In genomic region chr4:63459141-63459789, GRCm38 (mm10) we compare ENCODE assay signal across 9 mouse cellular contexts. TPM values are rescaled to one million over a fixed set of nuclear protein-coding genes. Genes with fewer than 3 reads are reported as not detected.
DNase-seq lines count a peak whose midpoint lies in the region; ATAC-seq lines count a peak whose summit lies in the region.
"Had no signal": no experiment of that assay in that cellular context is flagged by ENCODE, and none has a peak within 500 bp of the region (broad histone marks: within the 10 kb centered on the region; RNA-seq: fewer than 3 reads in every experiment).

No protein-coding gene starts in this region.

- no peak overlapping the region for H3K4me2 ChIP-seq in lung, embryonic 16.5 days (ENCODE audit: low read depth, low read length)
- peak overlapping the region; percentile 25 for H3K4me2 ChIP-seq in embryonic facial prominence, embryonic 14.5 days (ENCODE audit: low read depth, low read length)
- H3K4me2 ChIP-seq in liver, embryonic 12.5 days: no peak overlapping the region

- no peaks in the 10 kb centered on the region for H3K36me3 ChIP-seq in lung, embryonic 16.5 days (ENCODE audit: control insufficient read depth, insufficient read depth, low read length)
- no peaks in the 10 kb centered on the region for H3K36me3 ChIP-seq in embryonic facial prominence, embryonic 14.5 days (ENCODE audit: control insufficient read depth, insufficient read depth, low read length)
- no peaks in the 10 kb centered on the region for H3K36me3 ChIP-seq in liver, embryonic 12.5 days

- peaks cover 7% of the 10 kb centered on the region for H3K4me1 ChIP-seq in lung, embryonic 16.5 days (replicated peaks; ENCODE audit: control insufficient read depth, insufficient read depth, low read length)
- peaks cover 13% of the 10 kb centered on the region for H3K4me1 ChIP-seq in embryonic facial prominence, embryonic 14.5 days (ENCODE audit: control insufficient read depth, insufficient read depth, low read length)
- H3K4me1 ChIP-seq in liver, embryonic 12.5 days: no peaks in the 10 kb centered on the region

- no peak for DNase-seq in lung, postnatal 25 days (ENCODE audit: low spot score)
- DNase-seq in embryonic facial prominence, embryonic 14.5 days (ENCODE audit: low spot score): peak; percentile 50
- DNase-seq in layer of hippocampus, postnatal 10 days (ENCODE audit: low spot score in 2 of 2): peak; percentile 36 to 55
- DNase-seq in retina, embryonic 14.5 days (ENCODE audit: low spot score): peak; percentile 55
- DNase-seq in gastrocnemius, adult 18-20 months (ENCODE audit: low spot score): no peak

- ATAC-seq in lung, embryonic 16.5 days (ENCODE audit: low read depth): peak; percentile 64
- peak; percentile 50 for ATAC-seq in embryonic facial prominence, embryonic 14.5 days (ENCODE audit: low read depth)
- ATAC-seq in megakaryocyte-erythroid progenitor cell, adult 5-6 weeks (replicated peaks; ENCODE audit: low FRiP score, low TSS enrichment, poor library complexity, severe bottlenecking): no peak
- ATAC-seq in liver, embryonic 12.5 days: no peak
- ATAC-seq: Patski had no signal

- no peak overlapping the region for H3K27ac ChIP-seq in lung, embryonic 16.5 days (ENCODE audit: low read length)
- H3K27ac ChIP-seq in embryonic facial prominence, embryonic 14.5 days (replicated peaks; ENCODE audit: low read depth, low read length): 0 out of 2 replicates have a peak overlapping the region, but pooled peaks have one; percentile 22
- H3K27ac ChIP-seq in liver, embryonic 12.5 days: no peak overlapping the region

- no peak overlapping the region for H3K9ac ChIP-seq in lung, embryonic 16.5 days (ENCODE audit: low read length)
- H3K9ac ChIP-seq in embryonic facial prominence, embryonic 14.5 days (ENCODE audit: low read depth, low read length): peak overlapping the region; percentile 34; the same call in 1 of the 2 replicates
- H3K9ac ChIP-seq in liver, embryonic 12.5 days: no peak overlapping the region

- H3K27me3 ChIP-seq in lung, embryonic 16.5 days (ENCODE audit: control insufficient read depth, insufficient read depth, low read depth, low read length): no peaks in the 10 kb centered on the region
- no peaks in the 10 kb centered on the region for H3K27me3 ChIP-seq in embryonic facial prominence, embryonic 14.5 days (replicated peaks; ENCODE audit: control insufficient read depth, insufficient read depth, low read length)
- 0 out of 2 replicates have a peak, but pooled peaks cover 5% of the 10 kb centered on the region for H3K27me3 ChIP-seq in liver, embryonic 12.5 days (replicated peaks)
- H3K27me3 ChIP-seq: Patski had no signal

- WGBS in lung, embryonic 16.5 days: 39% methylated on average over 16 of the region's 16 CpGs
- 16% methylated on average over 16 of the region's 16 CpGs for WGBS in embryonic facial prominence, embryonic 14.5 days
- whole genome bisulfite sequencing in liver, embryonic 12.5 days (ENCODE audit: insufficient replicate concordance): 48% methylated on average over 16 of the region's 16 CpGs

- H3K4me3 ChIP-seq in lung, embryonic 16.5 days (ENCODE audit: low read length): no peak overlapping the region
- no peak overlapping the region for H3K4me3 ChIP-seq in embryonic facial prominence, embryonic 14.5 days (ENCODE audit: low read depth, low read length)
- H3K4me3 ChIP-seq in liver, embryonic 12.5 days: no peak overlapping the region

- H3K9me3 ChIP-seq in lung, embryonic 16.5 days (ENCODE audit: control insufficient read depth, low read length): no peaks in the 10 kb centered on the region
- H3K9me3 ChIP-seq in embryonic facial prominence, embryonic 14.5 days (ENCODE audit: control insufficient read depth, low read length): no peaks in the 10 kb centered on the region
- no peaks in the 10 kb centered on the region for H3K9me3 ChIP-seq in liver, embryonic 12.5 days (replicated peaks)

RNA-seq across cellular contexts. Expression of gene Whrn, which starts 36.5 kb away (rescaled TPM):
- polyA plus RNA-seq in lung, embryonic 16.5 days (2015; fragmentation: Nextera tagmentation; extraction: Ambion mirVana): 2.6 and 2.7 TPM in 2 replicates
- polyA plus RNA-seq in embryonic facial prominence, embryonic 14.5 days (2014; fragmentation: Nextera tagmentation; extraction: Ambion mirVana): 4.4 and 5.0 TPM in 2 replicates
- 10 to 100 TPM; 23.8 to 29.4 TPM for total RNA-seq in layer of hippocampus, postnatal 10 days (2021)
- total RNA-seq in gastrocnemius, adult 18-20 months (2021): 1 to 10 TPM; 5.5 to 6.5 TPM
- 0.15 and 0.82 TPM in 2 replicates for total RNA-seq in megakaryocyte-erythroid progenitor cell, adult 5-6 weeks (2014; fragmentation: Nextera tagmentation)
- total RNA-seq in megakaryocyte-erythroid progenitor cell, adult 5-6 weeks (2017): not detected in 2 replicates
- 1.1 and 1.4 TPM in 2 replicates for polyA plus RNA-seq in liver, embryonic 12.5 days (2016; fragmentation: Nextera tagmentation; extraction: Ambion mirVana)

RNA-seq across cellular contexts. Expression of gene Akna, which starts 56.1 kb away (rescaled TPM):
- 10.2 and 10.6 TPM in 2 replicates for polyA plus RNA-seq in lung, embryonic 16.5 days (2015; fragmentation: Nextera tagmentation; extraction: Ambion mirVana)
- polyA plus RNA-seq in embryonic facial prominence, embryonic 14.5 days (2014; fragmentation: Nextera tagmentation; extraction: Ambion mirVana): 5.2 and 5.9 TPM in 2 replicates
- total RNA-seq in layer of hippocampus, postnatal 10 days (2021): 1 to 10 TPM; 4.0 to 5.0 TPM
- 1 to 10 TPM in 1 of 2 experiments, under 1 TPM in 1; 0.82 to 1.5 TPM for total RNA-seq in gastrocnemius, adult 18-20 months (2021)
- 29.6 and 30.1 TPM in 2 replicates for total RNA-seq in megakaryocyte-erythroid progenitor cell, adult 5-6 weeks (2014; fragmentation: Nextera tagmentation)
- total RNA-seq in megakaryocyte-erythroid progenitor cell, adult 5-6 weeks (2017): 3.0 and 5.7 TPM in 2 replicates
- polyA plus RNA-seq in liver, embryonic 12.5 days (2016; fragmentation: Nextera tagmentation; extraction: Ambion mirVana): 5.4 and 5.7 TPM in 2 replicates

Comparison
In these comparisons a context has a peak if more than half of its experiments do, and no peak if none do; other contexts are left out.
1. ATAC-seq: peak in lung, embryonic 16.5 days (single experiment) and embryonic facial prominence, embryonic 14.5 days (single experiment); none in megakaryocyte-erythroid progenitor cell, adult 5-6 weeks (single experiment) and liver, embryonic 12.5 days (single experiment).
2. DNase-seq: peak in embryonic facial prominence, embryonic 14.5 days (single experiment), layer of hippocampus, postnatal 10 days (2 of 2) and retina, embryonic 14.5 days (single experiment); none in lung, postnatal 25 days (single experiment) and gastrocnemius, adult 18-20 months (single experiment).